Mouse (Mus musculus) heart, postnatal 0 days (tissue): ENCODE data around the gene Fam198b. TPM values are rescaled to one million over a fixed set of nuclear protein-coding genes. Genes with fewer than 3 reads are reported as not detected.
A peak's percentile ranks its signal among the peaks of the same experiment; 100 is the strongest.

Source experiments
- ATAC-seq: fragments of 200-750 bp; cut with Nextera tagmentation; 2 replicates; pipeline ENCODE4 v1.8.0; 2017; ENCODE audit warnings: low read depth, moderate number of reproducible peaks, moderate library complexity; ENCODE audit not compliant: insufficient read depth
- DNase-seq: peaks from one replicate; pipeline ENCODE4 v3.0.0-alpha.2; 2016; ENCODE audit warnings: low spot score
- H3K27ac ChIP-seq: fragments of 300-500 bp; sonication (generic); 2 replicates; pipeline ENCODE4 v1.5.1; 2014; ENCODE audit warnings: low read depth, mild to moderate bottlenecking
- H3K27me3 ChIP-seq: fragments of 300-500 bp; sonication (generic); 2 replicates; pipeline ENCODE4 v1.6.1; 2014; ENCODE audit warnings: low read length, mixed read lengths; ENCODE audit not compliant: control insufficient read depth, insufficient read depth
- H3K36me3 ChIP-seq: fragments of 300-500 bp; sonication (generic); replicated peaks from 2 replicates; pipeline ENCODE4 v1.6.1; 2014; ENCODE audit warnings: low read length, mixed read lengths; ENCODE audit not compliant: control insufficient read depth, insufficient read depth
- H3K4me1 ChIP-seq: fragments of 300-500 bp; sonication (generic); 2 replicates; pipeline ENCODE4 v1.6.1; 2014; ENCODE audit warnings: antibody characterized with exemption; ENCODE audit not compliant: control insufficient read depth, insufficient read depth
- H3K4me2 ChIP-seq: fragments of 300-500 bp; sonication (generic); 2 replicates; pipeline ENCODE4 v1.6.1; 2014; ENCODE audit warnings: low read depth, mild to moderate bottlenecking, low read length, moderate library complexity
- H3K4me3 ChIP-seq: fragments of 300-500 bp; sonication (generic); 2 replicates; pipeline ENCODE4 v1.5.1; 2014; ENCODE audit warnings: low read depth, low read length
- H3K9ac ChIP-seq: fragments of 300-500 bp; sonication (generic); replicated peaks from 2 replicates; pipeline ENCODE4 v1.6.1; 2014; ENCODE audit warnings: low read depth, low read length, mixed read lengths
- H3K9me3 ChIP-seq: fragments of 300-500 bp; sonication (generic); replicated peaks from 2 replicates; pipeline ENCODE4 v1.6.1; 2016; ENCODE audit warnings: low read length; ENCODE audit not compliant: control insufficient read depth
- CTCF ChIP-seq: IDR thresholded peaks from 2 replicates; pipeline ENCODE4 v1.5.1; 2016; ENCODE audit warnings: antibody characterized with exemption, control low read depth, low read depth
- EP300 ChIP-seq: IDR thresholded peaks from 2 replicates; pipeline ENCODE4 v1.6.1; 2016; ENCODE audit warnings: antibody characterized with exemption, low read depth
- WGBS: fragments of 180-500 bp; shearing (Covaris S2); extraction: QIAGEN DNeasy Blood & Tissue Kit; methylation state at CpG from one replicate; pipeline ENCODE4 v1.1.7; 2014; 5-methylcytosine and 5-hydroxymethylcytosine counted together
- polyA plus RNA-seq: library from polyadenylated mRNA; unstranded; fragments of >200 nt; fragmentation: Nextera tagmentation; extraction: Ambion mirVana; gene quantifications from 2 replicates; pipeline ENCODE4 v1.2.1, GENCODE M21; 2015
- total RNA-seq: library from RNA; depleted of rRNA; stranded (reverse); fragments of >200 nt; gene quantifications from 2 replicates; pipeline ENCODE4 v1.2.3, GENCODE M21; 2014; ENCODE audit warnings: low replicate concordance; rRNA removed

Gene Fam198b
- 110 and 114 TPM in 2 replicates for total RNA-seq
- polyA plus RNA-seq: 45.7 and 51.9 TPM in 2 replicates

DNA sequence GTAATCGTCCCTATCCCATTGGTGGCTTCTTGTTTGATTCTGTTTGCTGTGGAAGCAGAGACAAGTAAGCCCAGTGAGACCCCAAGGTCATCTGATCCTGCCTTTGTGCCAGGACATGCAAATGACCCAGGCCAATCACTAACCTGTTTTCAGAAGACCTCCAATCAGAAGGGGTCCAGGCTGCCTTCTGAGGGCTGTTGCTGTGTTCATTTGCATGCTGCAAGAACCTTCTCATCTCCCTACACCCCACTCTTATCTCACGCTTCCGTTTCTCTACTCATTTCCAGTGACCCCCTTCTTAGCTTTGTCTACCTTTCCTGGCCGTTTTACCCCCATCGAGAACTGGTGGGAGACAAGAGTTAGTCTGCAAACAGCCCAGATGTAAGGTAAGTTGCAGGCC lies at the start of gene Fam198b:
Gene Fam198b, plus strand, starts transcription at position 229 of the 400 bp plus-strand sequence.
- peak within 1 kb of the TSS; percentile 78 for H3K9ac ChIP-seq
- ATAC-seq (peak; percentile 66), DNase-seq (peak; percentile 52)
- peaks cover 6% of the 10 kb centered on the region; the same call in 1 of the 2 replicates for H3K4me1 ChIP-seq
- H3K36me3 ChIP-seq: no peaks in the 10 kb centered on the region
- no peaks in the 10 kb centered on the region for H3K27me3 ChIP-seq
- H3K9me3 ChIP-seq: no peaks in the 10 kb centered on the region
- 18% methylated on average over 5 of the region's 5 CpGs for WGBS
- H3K4me2 ChIP-seq: peak within 1 kb of the TSS; percentile 80
- peak within 1 kb of the TSS; percentile 89 for H3K27ac ChIP-seq
- no peak for TF ChIP-seq EP300
- TF ChIP-seq CTCF: no peak
- peak within 1 kb of the TSS; percentile 66 for H3K4me3 ChIP-seq

GRCm38 (mm10) chr3:79838751-79839150 lies 45.6 kb upstream of the Fam198b start:
- Histone ChIP-seq H3K27ac (no peak overlapping the region), H3K9ac (no peak overlapping the region), H3K9me3 (no peaks in the 10 kb centered on the region), H3K36me3 (peaks cover 18% of the 10 kb centered on the region), H3K27me3 (no peaks in the 10 kb centered on the region), H3K4me2 (no peak overlapping the region), H3K4me1 (peaks cover 5% of the 10 kb centered on the region), H3K4me3 (no peak overlapping the region)
- TF ChIP-seq EP300 (no peak), CTCF (peak; percentile 31; the same call in 1 of the 2 replicates)
- 64% methylated on average over 6 of the region's 6 CpGs for WGBS
- no peak for ATAC-seq
- DNase-seq: no peak

GRCm38 (mm10) chr3:79841475-79841874 lies 42.9 kb upstream of the Fam198b start:
- no peak overlapping the region for H3K27ac ChIP-seq
- WGBS: 55% methylated on average over 6 of the region's 6 CpGs
- H3K4me3 ChIP-seq: peak overlapping the region; percentile 60
- no peaks in the 10 kb centered on the region for H3K27me3 ChIP-seq
- H3K4me1 ChIP-seq: peaks cover 5% of the 10 kb centered on the region
- ATAC-seq (no peak), DNase-seq (no peak)
- TF ChIP-seq EP300 (no peak), CTCF (no peak)
- no peak overlapping the region for H3K9ac ChIP-seq
- H3K36me3 ChIP-seq: peaks cover 7% of the 10 kb centered on the region
- no peaks in the 10 kb centered on the region for H3K9me3 ChIP-seq
- peak overlapping the region; percentile 82 for H3K4me2 ChIP-seq

- peak; percentile 61 for DNase-seq
Measured at GRCm38 (mm10) chr3:79842165-79842564, 42.2 kb upstream of the Fam198b start.

GRCm38 (mm10) chr3:79842616-79843016 lies 41.7 kb upstream of the Fam198b start:
- Histone ChIP-seq H3K36me3 (peaks cover 5% of the 10 kb centered on the region), H3K27me3 (no peaks in the 10 kb centered on the region), H3K4me2 (peak overlapping the region; percentile 82), H3K4me3 (peak overlapping the region; percentile 60), H3K9ac (peak overlapping the region; percentile 60), H3K9me3 (no peaks in the 10 kb centered on the region), H3K4me1 (peaks cover 5% of the 10 kb centered on the region), H3K27ac (peak overlapping the region; percentile 82)
- DNase-seq: peak; percentile 78
- peak; percentile 87 for ATAC-seq
- under 1% methylated on average over 19 of the region's 19 CpGs for whole genome bisulfite sequencing
- TF ChIP-seq EP300 (no peak), CTCF (no peak)

More at GRCm38 (mm10) chr3:79842165-79842564, 42.2 kb upstream of the Fam198b start:
- H3K36me3 ChIP-seq: peaks cover 5% of the 10 kb centered on the region
- no peaks in the 10 kb centered on the region for H3K9me3 ChIP-seq
- H3K4me2 ChIP-seq: peak overlapping the region; percentile 82
- H3K4me3 ChIP-seq: peak overlapping the region; percentile 60
- TF ChIP-seq EP300 (no peak), CTCF (no peak)
- 7% methylated on average over 12 of the region's 12 CpGs for WGBS
- H3K9ac ChIP-seq: peak overlapping the region; percentile 60; the same call in 1 of the 2 replicates
- H3K27ac ChIP-seq: peak overlapping the region; percentile 82
- peaks cover 5% of the 10 kb centered on the region for H3K4me1 ChIP-seq
- no peaks in the 10 kb centered on the region for H3K27me3 ChIP-seq
- peak; percentile 75; the same call in 1 of the 2 replicates for ATAC-seq

- WGBS: 86% methylated on average over 9 of the region's 9 CpGs
- TF ChIP-seq CTCF (no peak), EP300 (no peak)
- ATAC-seq (no peak), DNase-seq (no peak)
- peaks cover 5% of the 10 kb centered on the region for H3K4me1 ChIP-seq
- no peak overlapping the region for H3K4me2 ChIP-seq
- no peak overlapping the region for H3K9ac ChIP-seq
- no peaks in the 10 kb centered on the region for H3K36me3 ChIP-seq
- no peak overlapping the region for H3K27ac ChIP-seq
- no peak overlapping the region for H3K4me3 ChIP-seq
- H3K27me3 ChIP-seq: no peaks in the 10 kb centered on the region
- no peaks in the 10 kb centered on the region for H3K9me3 ChIP-seq
Measured at GRCm38 (mm10) chr3:79843999-79844398, 40.3 kb upstream of the Fam198b start.
